Mouse (Mus musculus) thymus, adult 18-20 months (tissue): Measurements from ENCODE around the gene Fkbp5.
"Not testable (repeated sequence)": the region's sequence is repeated elsewhere in the genome, so short reads cannot be mapped to it uniquely, and the experiment has no call there.

ENCODE experiments used
- DNase-seq, 2 experiments: peaks; one replicate each; pipeline ENCODE4 v3.0.0; 2022; ENCODE audit warnings: mixed read lengths in 2 of 2

The Fkbp5 gene

DNA sequence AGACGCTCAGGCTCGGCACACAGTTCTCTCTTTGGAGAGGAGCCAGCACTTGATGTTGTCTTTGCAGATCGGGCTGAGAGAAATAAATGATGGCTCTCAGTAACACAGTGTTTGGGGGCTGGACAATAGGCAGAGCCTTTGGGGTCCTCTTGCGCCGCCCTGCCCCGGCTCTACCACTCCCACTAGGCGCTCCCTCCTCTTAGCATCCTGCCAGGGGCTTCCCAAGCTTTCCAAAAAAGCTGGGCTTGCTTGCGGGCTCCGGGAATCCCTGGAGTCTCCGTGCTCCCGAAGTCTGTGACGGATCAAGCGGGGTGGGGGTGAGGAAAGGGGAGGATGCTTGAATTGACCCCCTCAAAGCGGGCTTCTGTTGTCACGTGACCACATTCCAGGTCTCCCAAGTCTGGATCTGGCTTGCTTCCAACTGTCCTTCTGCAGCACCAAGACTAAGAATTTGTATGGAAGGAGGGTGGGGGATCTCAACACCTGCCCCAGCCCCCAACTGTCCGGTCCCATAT lies at the start of gene Fkbp5:
Gene Fkbp5, minus strand, starts transcription at position 87 of the 515 bp plus-strand sequence.
- DNase-seq, result peak in 1 of 2 experiments; percentile 47

- no peak for DNase-seq
These were observed 47.9 kb upstream of the Fkbp5 start for GRCm38 (mm10) chr17:28565181-28565580.

GRCm38 (mm10) chr17:28561613-28562012 lies 44.3 kb upstream of the Fkbp5 start:
- no peak for DNase-seq

DNA sequence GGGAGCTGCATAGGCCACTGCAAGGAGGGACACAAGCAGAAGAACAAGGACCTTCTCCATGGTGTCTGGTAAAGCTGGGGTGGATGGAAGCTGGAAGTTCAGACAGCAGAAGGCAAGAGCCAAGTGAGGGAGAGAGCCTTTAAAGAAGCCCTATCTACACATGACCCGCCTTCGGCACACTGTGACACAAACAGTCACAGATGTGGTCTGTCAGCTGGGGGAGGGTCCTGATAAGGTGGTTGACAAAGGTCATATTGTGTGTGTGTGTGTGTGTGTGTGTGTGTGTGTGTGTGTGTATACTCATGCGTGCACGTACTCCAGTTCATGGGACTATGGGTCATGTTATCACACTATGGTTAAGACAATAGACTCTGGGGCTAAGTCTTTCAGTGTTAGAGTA lies 43.3 kb upstream of the Fkbp5 start, which contains the start of gene Clps:
Gene Clps, minus strand, starts transcription at position 169 of the 400 bp plus-strand sequence.
- no peak for DNase-seq

DNA sequence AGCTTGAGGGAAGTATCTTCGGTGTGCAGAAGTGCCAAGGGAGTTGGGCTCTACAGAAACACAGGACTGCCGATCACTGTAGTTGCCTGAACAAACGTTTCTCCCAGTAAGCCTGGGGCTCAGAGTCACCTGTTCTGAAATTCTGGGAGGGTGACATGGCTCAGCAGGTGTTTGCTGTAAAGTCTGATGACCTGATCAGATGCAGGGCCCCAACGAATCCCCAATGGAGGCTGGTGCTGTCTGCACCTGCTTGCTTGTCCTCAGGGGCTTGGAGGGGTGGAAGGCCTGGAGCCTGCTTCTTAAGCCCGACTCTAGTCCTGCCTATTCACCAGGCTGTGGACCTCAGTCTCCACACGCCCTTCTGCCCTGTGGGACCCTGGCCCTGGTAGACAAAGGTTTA lies 40.4 kb upstream of the Fkbp5 start:
- DNase-seq, result no peak

DNA sequence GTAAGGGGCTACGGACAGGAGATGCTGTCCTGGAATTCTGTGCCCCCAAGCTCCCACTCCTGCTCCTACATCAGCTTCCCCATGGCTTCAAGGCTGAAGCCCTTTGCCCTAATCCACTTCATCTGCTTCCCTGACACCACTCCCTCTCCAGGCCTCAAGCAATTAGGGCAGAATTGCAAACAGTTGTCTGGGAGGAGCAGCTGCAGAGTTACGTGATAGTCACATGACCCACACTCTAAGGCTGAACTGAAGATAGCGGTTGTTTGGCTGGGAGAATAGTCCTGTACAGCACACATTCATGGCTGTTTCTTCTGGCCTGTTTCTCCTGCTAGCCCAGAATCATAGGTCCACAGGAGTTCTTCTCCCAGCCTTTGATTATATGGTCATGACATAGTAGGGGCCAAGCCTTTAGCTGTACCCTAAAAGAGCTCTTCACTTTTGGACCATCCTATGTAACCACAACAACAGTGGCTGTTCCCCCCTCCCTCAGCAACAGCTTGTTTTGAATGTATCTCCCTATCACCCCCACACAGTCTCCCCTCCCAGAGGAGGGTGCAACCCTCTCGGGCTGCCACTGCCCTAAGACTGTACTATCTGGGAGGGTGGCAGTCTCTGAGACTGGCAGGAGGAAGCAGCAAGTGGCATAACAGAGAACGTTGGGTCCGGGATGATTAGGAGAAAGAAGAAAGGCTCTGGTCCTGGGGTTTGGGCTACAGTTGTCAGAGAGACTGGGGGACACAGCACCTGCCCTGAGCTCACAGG lies 39.5 kb upstream of the Fkbp5 start:
- DNase-seq, result no peak

- DNase-seq, result not testable (repeated sequence)
These were observed 36.7 kb upstream of the Fkbp5 start for GRCm38 (mm10) chr17:28554021-28554420.

DNA sequence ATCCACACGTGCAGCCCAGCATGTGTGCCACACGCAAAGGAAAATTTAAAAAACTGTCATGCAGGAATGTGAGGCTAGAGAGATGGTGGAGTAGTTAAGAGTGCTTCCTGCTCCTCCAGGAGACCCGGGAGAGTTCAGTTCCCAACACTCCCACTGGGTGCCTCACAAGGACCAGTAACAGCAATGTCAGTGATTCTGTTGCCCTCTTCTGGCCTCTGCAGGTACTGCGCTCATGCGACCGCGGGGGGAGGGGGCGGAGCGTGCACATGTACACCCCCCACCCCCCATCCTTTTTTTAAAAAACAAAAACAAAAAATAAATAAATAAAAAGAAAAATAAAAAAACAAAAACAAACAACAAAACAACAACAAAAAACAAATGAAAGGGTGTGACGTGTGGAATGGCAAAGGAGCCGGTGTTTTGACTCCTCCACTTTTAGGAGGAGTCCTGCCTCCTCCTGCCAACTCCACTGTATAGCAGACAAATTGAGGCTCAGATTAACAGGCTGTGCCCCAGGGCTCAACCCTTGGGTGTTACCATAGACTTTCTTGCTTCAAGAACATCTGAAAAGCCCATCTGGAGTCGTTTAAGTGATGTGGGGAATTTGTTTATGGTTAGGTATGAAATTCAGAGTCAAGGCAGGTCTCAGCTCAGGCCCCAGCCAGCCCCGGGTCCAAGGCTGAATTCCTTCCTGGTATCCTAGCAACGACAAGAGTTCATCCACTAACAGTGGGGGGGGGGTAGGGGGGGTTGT lies 35.9 kb upstream of the Fkbp5 start:
- peak; percentile 42 to 56 for DNase-seq

- DNase-seq, result no peak
These were observed 31.8 kb upstream of the Fkbp5 start, which contains the start of gene Clpsl2 for GRCm38 (mm10) chr17:28549111-28549510. Gene Clpsl2, plus strand, starts transcription at chr17:28549411.

GRCm38 (mm10) chr17:28548550-28548949 lies 31.2 kb upstream of the Fkbp5 start:
- no peak for DNase-seq

DNA sequence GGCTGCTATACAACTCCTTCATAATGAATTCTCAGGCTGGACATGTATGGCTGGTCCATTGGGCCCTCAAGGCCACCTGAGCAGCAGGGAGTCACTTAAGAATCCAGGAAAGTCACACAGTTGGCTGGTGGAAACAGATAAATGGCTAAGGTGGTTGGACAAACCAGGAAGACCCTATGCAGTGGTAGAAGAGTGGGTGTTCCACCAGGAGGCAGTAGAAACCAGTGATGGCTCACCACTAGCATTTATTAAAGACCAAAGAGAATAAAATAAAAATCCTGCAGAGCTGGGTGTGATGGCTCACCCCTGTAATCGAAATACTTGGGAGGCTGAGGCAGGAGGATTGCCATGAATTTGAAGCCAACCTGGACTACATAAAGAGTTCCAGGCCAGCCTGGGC lies 29.6 kb upstream of the Fkbp5 start:
- no peak for DNase-seq

- no peak for DNase-seq
These were observed 20.6 kb upstream of the Fkbp5 start for GRCm38 (mm10) chr17:28537881-28538280.

DNA sequence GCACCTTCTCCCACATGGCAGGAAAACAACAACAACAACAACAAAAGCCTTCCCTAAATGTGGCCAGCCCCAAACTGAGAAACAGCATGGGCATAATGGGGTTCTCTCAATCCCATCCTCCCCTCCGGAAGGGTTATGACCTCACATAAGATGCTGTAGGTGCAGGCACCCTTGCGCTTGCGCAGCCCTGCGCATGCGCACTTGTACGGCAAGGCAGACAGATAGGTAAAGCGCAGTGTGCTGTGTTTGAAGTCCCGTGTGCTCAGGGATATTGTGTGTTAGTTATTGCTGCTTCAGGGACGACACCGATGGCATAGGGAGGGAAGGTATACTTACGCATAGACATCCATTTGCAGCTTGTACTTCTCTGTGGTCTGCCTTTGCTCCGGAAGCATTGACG lies 16.0 kb upstream of the Fkbp5 start:
- DNase-seq, result no peak

DNA sequence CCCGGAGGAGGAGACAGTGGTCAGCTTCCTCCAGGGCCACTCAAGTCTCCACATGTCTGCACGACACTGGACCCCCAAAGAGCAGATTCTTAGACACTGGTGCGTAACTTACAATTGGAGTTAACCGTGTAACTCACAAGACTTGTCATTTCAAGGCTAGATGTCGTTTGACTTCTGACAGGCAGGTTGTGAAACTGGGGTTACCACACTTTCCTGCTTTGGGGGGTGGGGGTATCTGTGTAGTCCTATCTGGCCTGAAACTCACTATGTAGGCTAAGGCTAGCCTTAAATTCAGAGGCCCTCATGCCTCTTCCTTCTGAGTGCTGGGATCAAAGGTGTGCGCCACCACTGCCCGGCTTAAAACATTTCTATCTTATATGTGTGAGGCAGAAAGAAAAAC lies 15.2 kb upstream of the Fkbp5 start:
- no peak for DNase-seq

DNA sequence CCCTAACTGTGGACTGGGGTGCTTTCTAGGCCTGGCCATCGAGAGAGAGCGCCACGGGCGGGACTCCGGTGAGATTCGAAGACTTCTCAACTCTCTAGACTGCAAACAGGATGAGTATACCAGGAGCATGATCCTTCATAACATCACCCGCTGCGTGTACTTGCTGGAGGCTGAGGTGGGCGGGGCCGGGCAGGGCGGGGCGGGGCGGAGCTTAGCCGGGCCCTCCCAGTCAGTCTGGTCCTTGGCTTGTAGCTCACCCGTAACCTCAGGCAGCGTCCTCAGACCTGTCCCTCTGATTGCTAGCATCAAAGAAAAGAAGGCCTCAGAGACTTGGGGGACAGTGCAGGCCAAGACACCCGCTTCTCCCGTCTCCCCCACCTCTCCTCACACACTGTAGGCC lies 14.6 kb upstream of the Fkbp5 start:
- no peak for DNase-seq

GRCm38 (mm10) chr17:28530506-28530905 lies 13.2 kb upstream of the Fkbp5 start, which contains the start of gene Armc12:
Gene Armc12, plus strand, starts transcription at chr17:28530806.
- DNase-seq, result no peak

DNA sequence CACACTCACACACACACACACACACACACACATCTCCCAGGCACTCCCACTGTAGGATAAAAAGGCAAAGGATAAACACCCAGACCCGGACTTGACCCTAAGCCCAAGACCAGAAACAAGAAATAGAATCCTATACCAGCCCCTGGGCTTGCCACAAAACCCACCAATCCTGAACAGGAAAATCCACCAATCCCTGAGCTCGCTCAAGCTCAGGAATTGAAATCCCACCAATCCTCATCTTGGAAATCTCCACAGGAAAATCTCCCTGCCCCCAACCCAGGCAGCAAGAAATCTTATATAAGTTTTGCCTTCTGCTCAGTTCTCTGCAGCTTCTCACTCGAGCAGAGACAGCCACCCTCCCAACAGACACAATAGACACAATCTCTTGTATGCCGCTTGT lies 11.8 kb upstream of the Fkbp5 start:
- no peak for DNase-seq

GRCm38 (mm10) chr17:28528043-28528351 lies 10.7 kb upstream of the Fkbp5 start:
- peak; percentile 69 to 77 for DNase-seq

DNA sequence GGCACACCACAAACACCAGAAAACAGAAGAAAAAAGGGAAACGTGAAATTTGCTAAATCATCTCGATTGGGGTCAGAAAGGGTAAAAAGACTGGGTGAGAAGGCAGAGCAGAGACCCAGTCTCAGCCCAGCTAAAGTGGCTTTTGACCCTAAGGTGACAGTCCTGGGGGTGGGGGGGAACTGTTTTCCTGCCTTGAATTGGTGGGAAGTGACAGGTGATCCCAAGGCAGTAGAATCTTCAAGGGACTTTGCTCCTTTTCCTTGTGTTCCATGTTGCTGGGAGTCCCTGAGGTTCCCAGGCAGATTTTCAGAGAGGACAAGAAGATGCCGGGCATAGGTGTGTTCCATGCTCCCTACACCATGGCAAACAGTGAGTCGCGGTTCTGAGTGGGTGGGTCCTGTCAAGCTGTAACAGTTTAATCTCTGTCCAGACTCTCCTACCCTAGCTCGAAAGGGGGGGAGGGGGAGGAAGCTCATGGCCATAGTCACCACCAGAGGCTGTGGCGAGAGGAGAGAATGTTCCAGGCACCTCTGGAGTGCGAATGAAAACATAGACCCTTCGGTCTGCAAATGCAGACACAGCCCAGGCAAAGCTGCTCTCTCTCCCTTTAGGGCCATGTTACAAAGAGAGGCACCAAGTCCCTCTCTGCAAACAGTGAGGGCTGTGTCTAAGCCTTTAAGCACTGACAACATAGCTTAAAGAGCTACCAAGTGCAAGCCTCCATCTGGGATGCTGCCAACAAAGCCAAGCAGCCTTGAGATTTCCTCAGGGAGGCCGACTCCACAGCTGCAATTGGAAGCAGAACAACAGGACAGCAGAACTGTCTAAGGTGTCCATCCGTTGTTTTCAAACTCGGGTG lies 10.1 kb upstream of the Fkbp5 start:
- no peak for DNase-seq

DNA sequence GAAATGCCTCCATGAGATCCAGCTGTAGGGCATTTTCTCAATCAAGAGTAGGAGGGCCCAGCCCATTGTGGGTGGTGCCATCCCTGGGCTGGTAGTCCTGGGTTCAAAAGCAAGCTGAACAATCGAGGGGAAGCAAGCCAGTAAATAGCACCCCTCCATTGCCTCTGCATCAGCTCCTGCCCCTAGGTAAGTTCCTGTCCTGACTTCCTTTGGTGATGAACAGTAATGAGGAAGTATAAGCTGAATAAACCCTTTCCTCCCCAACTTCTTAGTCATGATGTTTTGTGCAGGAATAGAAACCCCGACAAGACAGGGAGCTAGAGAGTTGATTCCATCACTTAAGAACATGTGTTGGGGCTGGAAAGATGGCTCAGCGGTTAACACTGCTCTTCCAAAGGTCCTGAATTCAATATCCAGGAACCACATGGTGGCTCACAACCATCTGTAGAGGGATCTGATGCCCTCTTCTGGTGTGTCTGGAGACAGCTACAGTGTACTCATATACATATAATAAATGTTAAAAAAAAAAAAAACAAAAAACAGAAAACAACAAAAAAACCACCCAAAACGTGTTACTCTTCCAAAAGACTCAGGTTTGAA lies 7.6 kb upstream of the Fkbp5 start:
- DNase-seq, result no peak

GRCm38 (mm10) chr17:28524009-28524695 lies 6.8 kb upstream of the Fkbp5 start:
- DNase-seq, result peak; percentile 49 to 71
